Mouse (Mus musculus): ENCODE measurements around the gene Fmc1. TPM values are rescaled to one million over a fixed set of nuclear protein-coding genes. Genes with fewer than 3 reads are reported as not detected.
A peak's percentile ranks its signal among the peaks of the same experiment; 100 is the strongest.

Gene Fmc1
- polyA plus RNA-seq (2015; fragmentation: Nextera tagmentation; extraction: Ambion mirVana), result 130 and 134 TPM in 2 replicates

GRCm38 (mm10) chr6:38533428-38534405 lies at the start of gene Fmc1:
Gene Fmc1 (plus strand): TSS chr6:38533502.
- Histone ChIP-seq H3K9me3 (ENCODE audit: control insufficient read depth, low read length) (no peaks in the 10 kb centered on the region), H3K4me2 (ENCODE audit: low read length) (peak within 1 kb of the TSS; percentile 80), H3K36me3 (ENCODE audit: control insufficient read depth, insufficient read depth) (no peaks in the 10 kb centered on the region), H3K4me1 (replicated peaks; ENCODE audit: control insufficient read depth, insufficient read depth, low read length) (peaks cover 11% of the 10 kb centered on the region), H3K27ac (ENCODE audit: low read length) (peak within 1 kb of the TSS; percentile 99), H3K9ac (replicated peaks; ENCODE audit: low read depth, low read length) (peak within 1 kb of the TSS; percentile 93), H3K27me3 (replicated peaks; ENCODE audit: control insufficient read depth, insufficient read depth, low read length) (no peaks in the 10 kb centered on the region), H3K4me3 (replicated peaks; ENCODE audit: low read length) (peak within 1 kb of the TSS; percentile 88)
- WGBS, result 5% methylated on average over 41 of the region's 41 CpGs
- ATAC-seq, result peak; percentile 93

- 71% methylated on average over 3 of the region's 3 CpGs for WGBS
- Histone ChIP-seq H3K4me2 (ENCODE audit: low read length) (no peak overlapping the region), H3K9me3 (ENCODE audit: control insufficient read depth, low read length) (no peaks in the 10 kb centered on the region), H3K36me3 (ENCODE audit: control insufficient read depth, insufficient read depth) (peaks cover 21% of the 10 kb centered on the region), H3K27me3 (replicated peaks; ENCODE audit: control insufficient read depth, insufficient read depth, low read length) (no peaks in the 10 kb centered on the region), H3K27ac (ENCODE audit: low read length) (no peak overlapping the region), H3K4me1 (replicated peaks; ENCODE audit: control insufficient read depth, insufficient read depth, low read length) (no peaks in the 10 kb centered on the region), H3K4me3 (replicated peaks; ENCODE audit: low read length) (no peak overlapping the region), H3K9ac (replicated peaks; ENCODE audit: low read depth, low read length) (no peak overlapping the region)
- ATAC-seq, result no peak
Measured at GRCm38 (mm10) chr6:38492550-38492949, 40.8 kb upstream of the Fmc1 start.

GRCm38 (mm10) chr6:38495641-38496040 lies 37.7 kb upstream of the Fmc1 start:
- H3K27ac ChIP-seq (ENCODE audit: low read length), result no peak overlapping the region
- no peaks in the 10 kb centered on the region for H3K9me3 ChIP-seq (ENCODE audit: control insufficient read depth, low read length)
- H3K4me3 ChIP-seq (replicated peaks; ENCODE audit: low read length), result no peak overlapping the region
- H3K4me2 ChIP-seq (ENCODE audit: low read length), result no peak overlapping the region
- H3K36me3 ChIP-seq (ENCODE audit: control insufficient read depth, insufficient read depth), result peaks cover 21% of the 10 kb centered on the region
- H3K9ac ChIP-seq (replicated peaks; ENCODE audit: low read depth, low read length), result no peak overlapping the region
- ATAC-seq, result no peak
- no peaks in the 10 kb centered on the region for H3K27me3 ChIP-seq (replicated peaks; ENCODE audit: control insufficient read depth, insufficient read depth, low read length)
- no peaks in the 10 kb centered on the region for H3K4me1 ChIP-seq (replicated peaks; ENCODE audit: control insufficient read depth, insufficient read depth, low read length)
- WGBS, result 76% methylated on average over 4 of the region's 4 CpGs

- Histone ChIP-seq H3K4me1 (replicated peaks; ENCODE audit: control insufficient read depth, insufficient read depth, low read length) (no peaks in the 10 kb centered on the region), H3K27ac (ENCODE audit: low read length) (no peak overlapping the region), H3K4me2 (ENCODE audit: low read length) (no peak overlapping the region), H3K27me3 (replicated peaks; ENCODE audit: control insufficient read depth, insufficient read depth, low read length) (no peaks in the 10 kb centered on the region), H3K36me3 (ENCODE audit: control insufficient read depth, insufficient read depth) (no peaks in the 10 kb centered on the region), H3K4me3 (replicated peaks; ENCODE audit: low read length) (no peak overlapping the region), H3K9me3 (ENCODE audit: control insufficient read depth, low read length) (no peaks in the 10 kb centered on the region), H3K9ac (replicated peaks; ENCODE audit: low read depth, low read length) (no peak overlapping the region)
- no peak for ATAC-seq
- WGBS, result 97% methylated on average over 1 of the region's 1 CpGs
Measured at GRCm38 (mm10) chr6:38512096-38512495, 21.2 kb upstream of the Fmc1 start.

GRCm38 (mm10) chr6:38512830-38513229 lies 20.5 kb upstream of the Fmc1 start:
- H3K4me3 ChIP-seq (replicated peaks; ENCODE audit: low read length), result no peak overlapping the region
- no peaks in the 10 kb centered on the region for H3K4me1 ChIP-seq (replicated peaks; ENCODE audit: control insufficient read depth, insufficient read depth, low read length)
- ATAC-seq, result no peak
- no peak overlapping the region for H3K27ac ChIP-seq (ENCODE audit: low read length)
- H3K9ac ChIP-seq (replicated peaks; ENCODE audit: low read depth, low read length), result no peak overlapping the region
- H3K4me2 ChIP-seq (ENCODE audit: low read length), result no peak overlapping the region
- H3K9me3 ChIP-seq (ENCODE audit: control insufficient read depth, low read length), result no peaks in the 10 kb centered on the region
- no peaks in the 10 kb centered on the region for H3K36me3 ChIP-seq (ENCODE audit: control insufficient read depth, insufficient read depth)
- H3K27me3 ChIP-seq (replicated peaks; ENCODE audit: control insufficient read depth, insufficient read depth, low read length), result no peaks in the 10 kb centered on the region

- no peaks in the 10 kb centered on the region for H3K9me3 ChIP-seq (ENCODE audit: control insufficient read depth, low read length)
- H3K4me1 ChIP-seq (replicated peaks; ENCODE audit: control insufficient read depth, insufficient read depth, low read length), result no peaks in the 10 kb centered on the region
- H3K27me3 ChIP-seq (replicated peaks; ENCODE audit: control insufficient read depth, insufficient read depth, low read length), result no peaks in the 10 kb centered on the region
- no peak overlapping the region for H3K9ac ChIP-seq (replicated peaks; ENCODE audit: low read depth, low read length)
- H3K4me3 ChIP-seq (replicated peaks; ENCODE audit: low read length), result no peak overlapping the region
- no peak overlapping the region for H3K27ac ChIP-seq (ENCODE audit: low read length)
- WGBS, result 89% methylated on average over 4 of the region's 4 CpGs
- H3K4me2 ChIP-seq (ENCODE audit: low read length), result no peak overlapping the region
- no peak for ATAC-seq
- H3K36me3 ChIP-seq (ENCODE audit: control insufficient read depth, insufficient read depth), result no peaks in the 10 kb centered on the region
Measured at GRCm38 (mm10) chr6:38515201-38515600, 18.1 kb upstream of the Fmc1 start.

GRCm38 (mm10) chr6:38523851-38524250 lies 9.5 kb upstream of the Fmc1 start:
- no peaks in the 10 kb centered on the region for H3K4me1 ChIP-seq (replicated peaks; ENCODE audit: control insufficient read depth, insufficient read depth, low read length)
- WGBS, result 22% methylated on average over 8 of the region's 8 CpGs
- no peaks in the 10 kb centered on the region for H3K9me3 ChIP-seq (ENCODE audit: control insufficient read depth, low read length)
- H3K4me3 ChIP-seq (replicated peaks; ENCODE audit: low read length), result no peak overlapping the region
- H3K4me2 ChIP-seq (ENCODE audit: low read length), result no peak overlapping the region
- no peaks in the 10 kb centered on the region for H3K27me3 ChIP-seq (replicated peaks; ENCODE audit: control insufficient read depth, insufficient read depth, low read length)
- H3K27ac ChIP-seq (ENCODE audit: low read length), result no peak overlapping the region
- ATAC-seq, result no peak
- 0 out of 2 replicates have a peak, but pooled peaks cover 2% of the 10 kb centered on the region for H3K36me3 ChIP-seq (ENCODE audit: control insufficient read depth, insufficient read depth)
- no peak overlapping the region for H3K9ac ChIP-seq (replicated peaks; ENCODE audit: low read depth, low read length)

GRCm38 (mm10) chr6:38531211-38531820 lies 2.0 kb upstream of the Fmc1 start:
- Histone ChIP-seq H3K9me3 (ENCODE audit: control insufficient read depth, low read length) (no peaks in the 10 kb centered on the region), H3K27ac (ENCODE audit: low read length) (no peak overlapping the region), H3K36me3 (ENCODE audit: control insufficient read depth, insufficient read depth) (no peaks in the 10 kb centered on the region), H3K9ac (replicated peaks; ENCODE audit: low read depth, low read length) (no peak overlapping the region), H3K4me3 (replicated peaks; ENCODE audit: low read length) (no peak overlapping the region), H3K27me3 (replicated peaks; ENCODE audit: control insufficient read depth, insufficient read depth, low read length) (no peaks in the 10 kb centered on the region), H3K4me2 (ENCODE audit: low read length) (no peak overlapping the region), H3K4me1 (replicated peaks; ENCODE audit: control insufficient read depth, insufficient read depth, low read length) (peaks cover 11% of the 10 kb centered on the region)
- ATAC-seq, result no peak
- WGBS, result 76% methylated on average over 5 of the region's 5 CpGs
